Mouse (Mus musculus): ENCODE measurements at regions not wholly inside any gene's neighbourhood (a gene's known extent, or its start where the extent isn't known, plus 50 kb on each side); places are given as distances from the start of the nearest gene placed in this dataset.

DNA sequence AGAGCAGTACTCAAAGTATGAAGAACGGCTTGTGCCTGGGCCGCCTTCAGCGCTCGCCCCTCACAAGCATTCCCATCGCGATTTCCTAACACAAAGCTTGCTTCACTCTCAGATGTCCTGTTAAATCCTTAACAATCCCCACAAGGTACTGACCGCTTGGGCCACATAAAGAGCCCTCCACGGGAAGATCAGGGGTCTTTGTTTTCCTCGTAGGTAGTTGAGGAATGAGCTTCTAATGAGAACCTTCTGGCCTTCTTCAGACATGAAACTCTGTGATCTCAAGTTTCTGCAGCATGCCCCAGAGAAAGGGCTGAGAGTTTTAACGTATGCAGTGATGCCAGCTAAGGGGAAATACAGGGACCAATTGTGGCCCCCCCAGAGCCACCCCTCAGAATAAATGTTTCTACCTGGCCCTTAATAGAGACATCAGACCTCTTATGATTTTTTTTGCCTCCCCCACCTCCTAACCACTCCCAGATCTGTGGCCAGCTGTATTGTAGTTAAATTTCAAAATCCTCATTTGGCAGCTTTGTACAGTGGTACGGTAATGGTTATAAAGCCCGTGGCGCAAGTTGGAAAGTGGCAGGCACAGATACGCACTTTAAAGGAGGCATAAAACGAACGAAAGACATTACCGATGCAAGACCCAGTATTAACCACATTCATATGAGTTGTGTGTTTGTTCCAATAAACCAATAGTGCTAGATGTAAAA is 618.6 kb downstream of the Epha4 start:
- Histone ChIP-seq H3K4me2 (ENCODE audit: low read depth) (no peak overlapping the region), H3K9me3 (ENCODE audit: low read length) (no peaks in the 10 kb centered on the region), H3K4me1 (ENCODE audit: insufficient read depth) (no peaks in the 10 kb centered on the region), H3K27me3 (ENCODE audit: insufficient read depth, low read length) (no peaks in the 10 kb centered on the region), H3K36me3 (ENCODE audit: insufficient read depth) (no peaks in the 10 kb centered on the region), H3K4me3 (ENCODE audit: low read depth, low read length) (no peak overlapping the region), H3K27ac (ENCODE audit: low read depth, low read length) (no peak overlapping the region), H3K9ac (no peak overlapping the region)
- WGBS = 49% methylated on average over 17 of the region's 17 CpGs
- ATAC-seq = no peak
- no peak for TF ChIP-seq CTCF (IDR thresholded peaks at IDR 0.05; ENCODE audit: low read depth)
- no peak for DNase-seq

DNA sequence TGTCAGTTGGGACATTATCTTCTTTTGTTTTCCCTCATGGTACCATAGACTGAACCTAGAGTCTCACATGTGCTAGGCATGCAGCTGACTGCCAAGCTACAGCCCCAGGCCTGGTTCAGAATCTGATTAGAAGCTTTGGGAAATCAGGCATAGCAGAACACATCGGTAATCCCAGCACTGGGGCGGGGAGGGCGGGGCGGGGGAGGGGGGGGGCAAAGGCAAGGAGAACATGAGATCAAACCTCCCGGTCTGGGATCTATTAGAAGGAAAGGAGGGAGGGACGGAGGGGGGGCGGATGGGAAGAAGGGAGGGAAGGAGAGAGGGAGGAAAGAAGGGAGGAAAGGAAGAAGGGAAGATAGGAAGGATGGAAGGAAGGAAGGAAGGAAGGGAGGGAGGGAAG is 617.5 kb downstream of the Epha4 start:
- TF ChIP-seq CTCF (IDR thresholded peaks at IDR 0.05; ENCODE audit: low read depth) = no peak
- H3K27me3 ChIP-seq (ENCODE audit: insufficient read depth, low read length) = no peaks in the 10 kb centered on the region
- no peak for DNase-seq
- no peaks in the 10 kb centered on the region for H3K36me3 ChIP-seq (ENCODE audit: insufficient read depth)
- H3K9ac ChIP-seq = no peak overlapping the region
- no peak overlapping the region for H3K27ac ChIP-seq (ENCODE audit: low read depth, low read length)
- no peaks in the 10 kb centered on the region for H3K9me3 ChIP-seq (ENCODE audit: low read length)
- 62% methylated on average over 4 of the region's 7 CpGs for WGBS
- ATAC-seq = no peak
- no peaks in the 10 kb centered on the region for H3K4me1 ChIP-seq (ENCODE audit: insufficient read depth)
- H3K4me2 ChIP-seq (ENCODE audit: low read depth) = no peak overlapping the region
- H3K4me3 ChIP-seq (ENCODE audit: low read depth, low read length) = no peak overlapping the region

GRCm38 (mm10) chr1:76911472-76911871 is 603.4 kb downstream of the Epha4 start:
- ATAC-seq = no peak

GRCm38 (mm10) chr1:76919541-76919940 is 595.3 kb downstream of the Epha4 start:
- WGBS = 76% methylated on average over 2 of the region's 2 CpGs
- DNase-seq (no peak), ATAC-seq (no peak)
- no peaks in the 10 kb centered on the region for H3K27me3 ChIP-seq (ENCODE audit: insufficient read depth, low read length)
- no peaks in the 10 kb centered on the region for H3K36me3 ChIP-seq (ENCODE audit: insufficient read depth)
- H3K4me1 ChIP-seq (ENCODE audit: insufficient read depth) = no peaks in the 10 kb centered on the region
- no peak overlapping the region for H3K4me2 ChIP-seq (ENCODE audit: low read depth)
- no peak overlapping the region for H3K9ac ChIP-seq
- H3K27ac ChIP-seq (ENCODE audit: low read depth, low read length) = no peak overlapping the region
- H3K4me3 ChIP-seq (ENCODE audit: low read depth, low read length) = no peak overlapping the region
- H3K9me3 ChIP-seq (ENCODE audit: low read length) = no peaks in the 10 kb centered on the region
- no peak for TF ChIP-seq CTCF (IDR thresholded peaks at IDR 0.05; ENCODE audit: low read depth)

More at GRCm38 (mm10) chr1:76911472-76911871, 603.4 kb downstream of the Epha4 start:
- no peak for DNase-seq
- no peak overlapping the region for H3K9ac ChIP-seq
- H3K36me3 ChIP-seq (ENCODE audit: insufficient read depth) = no peaks in the 10 kb centered on the region
- no peak for TF ChIP-seq CTCF (IDR thresholded peaks at IDR 0.05; ENCODE audit: low read depth)
- H3K4me3 ChIP-seq (ENCODE audit: low read depth, low read length) = no peak overlapping the region
- no peaks in the 10 kb centered on the region for H3K4me1 ChIP-seq (ENCODE audit: insufficient read depth)
- no peak overlapping the region for H3K27ac ChIP-seq (ENCODE audit: low read depth, low read length)
- WGBS = 93% methylated on average over 3 of the region's 3 CpGs
- H3K9me3 ChIP-seq (ENCODE audit: low read length) = no peaks in the 10 kb centered on the region
- no peak overlapping the region for H3K4me2 ChIP-seq (ENCODE audit: low read depth)
- no peaks in the 10 kb centered on the region for H3K27me3 ChIP-seq (ENCODE audit: insufficient read depth, low read length)

GRCm38 (mm10) chr1:76920634-76921033 is 594.3 kb downstream of the Epha4 start:
- H3K36me3 ChIP-seq (ENCODE audit: insufficient read depth) = no peaks in the 10 kb centered on the region
- no peak for TF ChIP-seq CTCF (IDR thresholded peaks at IDR 0.05; ENCODE audit: low read depth)
- H3K4me2 ChIP-seq (ENCODE audit: low read depth) = no peak overlapping the region
- H3K4me1 ChIP-seq (ENCODE audit: insufficient read depth) = no peaks in the 10 kb centered on the region
- H3K9me3 ChIP-seq (ENCODE audit: low read length) = no peaks in the 10 kb centered on the region
- H3K27me3 ChIP-seq (ENCODE audit: insufficient read depth, low read length) = no peaks in the 10 kb centered on the region
- no peak overlapping the region for H3K4me3 ChIP-seq (ENCODE audit: low read depth, low read length)
- no peak overlapping the region for H3K9ac ChIP-seq
- no peak for DNase-seq
- no peak overlapping the region for H3K27ac ChIP-seq (ENCODE audit: low read depth, low read length)
- no peak for ATAC-seq

- Histone ChIP-seq H3K36me3 (ENCODE audit: insufficient read depth) (no peaks in the 10 kb centered on the region), H3K4me1 (ENCODE audit: insufficient read depth) (no peaks in the 10 kb centered on the region), H3K4me3 (ENCODE audit: low read depth, low read length) (no peak overlapping the region), H3K9ac (no peak overlapping the region), H3K27ac (ENCODE audit: low read depth, low read length) (no peak overlapping the region), H3K27me3 (ENCODE audit: insufficient read depth, low read length) (no peaks in the 10 kb centered on the region), H3K4me2 (ENCODE audit: low read depth) (no peak overlapping the region), H3K9me3 (ENCODE audit: low read length) (no peaks in the 10 kb centered on the region)
- 93% methylated on average over 5 of the region's 5 CpGs for WGBS
- ATAC-seq = no peak
- no peak for DNase-seq
- TF ChIP-seq CTCF (IDR thresholded peaks at IDR 0.05; ENCODE audit: low read depth) = no peak
These were observed 587.8 kb downstream of the Epha4 start for GRCm38 (mm10) chr1:76927041-76927440.

DNA sequence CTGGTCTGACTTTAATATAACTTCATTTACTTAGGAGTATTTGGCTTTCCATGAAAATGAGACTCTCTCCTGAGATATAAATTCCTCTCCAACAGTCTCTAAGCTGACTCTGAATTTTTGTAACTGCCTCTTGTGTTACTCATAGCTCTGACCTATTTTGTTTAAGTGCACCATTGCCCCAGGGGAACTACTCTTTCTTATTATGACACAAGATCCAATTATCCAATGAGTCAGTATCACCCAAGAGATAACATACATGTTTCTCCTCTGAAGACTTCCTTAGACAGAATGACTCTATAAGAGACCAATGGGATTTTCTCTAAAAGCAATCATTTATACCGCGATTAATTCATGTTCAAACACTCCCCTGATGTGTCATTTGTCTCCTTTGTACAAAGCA is 586.9 kb downstream of the Epha4 start:
- Histone ChIP-seq H3K4me1 (ENCODE audit: insufficient read depth) (no peaks in the 10 kb centered on the region), H3K36me3 (ENCODE audit: insufficient read depth) (no peaks in the 10 kb centered on the region), H3K4me2 (ENCODE audit: low read depth) (no peak overlapping the region), H3K4me3 (ENCODE audit: low read depth, low read length) (no peak overlapping the region), H3K27me3 (ENCODE audit: insufficient read depth, low read length) (no peaks in the 10 kb centered on the region), H3K27ac (ENCODE audit: low read depth, low read length) (no peak overlapping the region), H3K9me3 (ENCODE audit: low read length) (no peaks in the 10 kb centered on the region), H3K9ac (no peak overlapping the region)
- 90% methylated on average over 2 of the region's 2 CpGs for WGBS
- ATAC-seq (no peak), DNase-seq (no peak)
- TF ChIP-seq CTCF (IDR thresholded peaks at IDR 0.05; ENCODE audit: low read depth) = no peak

Measured in forebrain, postnatal 0 days (tissue).